ENCODE assay signal across 9 mouse cellular contexts in genomic region chr1:191364477-191364876, GRCm38 (mm10). TPM values are rescaled to one million over a fixed set of nuclear protein-coding genes. Genes with fewer than 3 reads are reported as not detected.
DNase-seq lines count a peak whose midpoint lies in the region; ATAC-seq and TF ChIP-seq lines count a peak whose summit lies in the region.
"Had no signal": no experiment of that assay in that cellular context is flagged by ENCODE, and none has a peak within 500 bp of the region (broad histone marks: within the 10 kb centered on the region; RNA-seq: fewer than 3 reads in every experiment).

No protein-coding gene starts in this region.

- no peak overlapping the region for H3K4me2 ChIP-seq in hindbrain, embryonic 16.5 days (ENCODE audit: low read length)
- H3K4me2 ChIP-seq: hindbrain, embryonic 15.5 days had no signal

- no peak overlapping the region for H3K9ac ChIP-seq in liver, adult 2 months (ENCODE audit: low read depth, low read length)
- H3K9ac ChIP-seq in hindbrain, embryonic 16.5 days (ENCODE audit: low read depth, low read length), result no peak overlapping the region
- H3K9ac ChIP-seq: hindbrain, embryonic 15.5 days had no signal

- H3K27me3 ChIP-seq in liver, adult 2 months (ENCODE audit: control insufficient read depth, insufficient read depth, low read length), result no peaks in the 10 kb centered on the region
- H3K27me3 ChIP-seq in splenic B cell, adult 2 months (ENCODE audit: control insufficient read depth, insufficient read depth, low read length, poor library complexity, severe bottlenecking), result no peaks in the 10 kb centered on the region
- H3K27me3 ChIP-seq in hindbrain, embryonic 16.5 days (replicated peaks; ENCODE audit: control insufficient read depth, insufficient read depth, low read length), result no peaks in the 10 kb centered on the region
- H3K27me3 ChIP-seq: hindbrain, embryonic 15.5 days had no signal

- TF ChIP-seq POLR2A in liver, adult 2 months (IDR thresholded peaks at IDR 0.05; ENCODE audit: extremely low read depth, insufficient read depth, low read length), result no peak

- peaks cover 21% of the 10 kb centered on the region; the same call in 1 of the 2 replicates for H3K79me2 ChIP-seq in liver, adult 2 months (ENCODE audit: control insufficient read depth, insufficient read depth, low read length)

- H3K27ac ChIP-seq in liver, adult 2 months (replicated peaks; ENCODE audit: insufficient read depth, low read depth, low read length), result no peak overlapping the region
- no peak overlapping the region for H3K27ac ChIP-seq in hindbrain, embryonic 16.5 days (ENCODE audit: low read depth, low read length)
- H3K27ac ChIP-seq: hindbrain, embryonic 15.5 days had no signal

- H3K9me3 ChIP-seq in hindbrain, embryonic 16.5 days (ENCODE audit: control insufficient read depth, low read length), result no peaks in the 10 kb centered on the region
- H3K9me3 ChIP-seq: hindbrain, embryonic 15.5 days had no signal

- 67% methylated on average over 4 of the region's 4 CpGs for WGBS in liver, adult 2 months
- WGBS in hindbrain, embryonic 16.5 days, result 72% methylated on average over 4 of the region's 4 CpGs

- no peak overlapping the region for H3K4me3 ChIP-seq in liver, adult 2 months (ENCODE audit: insufficient read depth, low read depth, low read length)
- H3K4me3 ChIP-seq in hindbrain, embryonic 16.5 days (ENCODE audit: low read length), result no peak overlapping the region
- H3K4me3 ChIP-seq: hindbrain, embryonic 15.5 days had no signal

- peak; percentile 49 to 67; a peak in 2 of 4 replicates for ATAC-seq in hematopoietic stem cell, adult 5-6 weeks (replicated peaks in 1 of 2; ENCODE audit: insufficient read depth in 1 of 2, low FRiP score in 2 of 2, low TSS enrichment in 1 of 2, low read depth in 1 of 2, poor library complexity in 2 of 2, severe bottlenecking in 2 of 2)
- no peak for ATAC-seq in hindbrain, embryonic 16.5 days

- DNase-seq in adrenal gland, postnatal 14 days, result peak; percentile 41
- DNase-seq in adrenal gland, adult 8-10 months, result no peak
- peak; percentile 52 for DNase-seq in liver, adult 2 months (ENCODE audit: extremely low read depth, low read depth, low spot score)
- DNase-seq in liver, result no peak
- DNase-seq in splenic B cell, adult 2 months (ENCODE audit: low read depth, low spot score), result peak; percentile 83
- DNase-seq in cerebellum, postnatal 4 days (ENCODE audit: low spot score in 2 of 2), result no peak

- H3K4me1 ChIP-seq in liver, adult 2 months (ENCODE audit: control insufficient read depth, insufficient read depth, low read length), result peaks cover 9% of the 10 kb centered on the region; the same call in 1 of the 2 replicates
- no peaks in the 10 kb centered on the region for H3K4me1 ChIP-seq in hindbrain, embryonic 16.5 days (ENCODE audit: control insufficient read depth, insufficient read depth, low read depth, low read length)
- H3K4me1 ChIP-seq: hindbrain, embryonic 15.5 days had no signal

- peaks cover 49% of the 10 kb centered on the region for H3K36me3 ChIP-seq in liver, adult 2 months (ENCODE audit: control insufficient read depth, insufficient read depth, low read length)
- peaks cover 8% of the 10 kb centered on the region for H3K36me3 ChIP-seq in splenic B cell, adult 2 months (ENCODE audit: control insufficient read depth, insufficient read depth, low read length, poor library complexity, severe bottlenecking)
- H3K36me3 ChIP-seq in hindbrain, embryonic 16.5 days (ENCODE audit: control insufficient read depth, insufficient read depth, low read length), result no peaks in the 10 kb centered on the region
- H3K36me3 ChIP-seq: hindbrain, embryonic 15.5 days had no signal

- peak; percentile 32; the same call in 1 of the 2 replicates for TF ChIP-seq CTCF in liver, adult 2 months (IDR thresholded peaks at IDR 0.05; ENCODE audit: low read depth, low read length)

RNA-seq across cellular contexts. Expression of gene Ppp2r5a, which starts 38.6 kb away (rescaled TPM):
- total RNA-seq in adrenal gland, postnatal 14 days (2021), result 193 and 243 TPM in 2 replicates
- total RNA-seq in adrenal gland, adult 8-10 months (2022), result 100 to 1,000 TPM in 3 of 4 experiments, 10 to 100 TPM in 1; 91.2 to 155 (median 133) TPM
- total RNA-seq in liver, adult 2 months (2014; rRNA removed), result 149 and 170 TPM in 2 replicates
- polyA plus RNA-seq in liver, adult 2 months (2012; rRNA removed), result 75.3 and 80.3 TPM in 2 replicates
- total RNA-seq in hematopoietic stem cell, adult 5-6 weeks (2017), result 135 and 180 TPM in 2 replicates
- polyA plus RNA-seq in hindbrain, embryonic 16.5 days (2015; fragmentation: Nextera tagmentation; extraction: Ambion mirVana), result 6.3 and 6.7 TPM in 2 replicates

RNA-seq across cellular contexts. Expression of gene Tmem206, which starts 38.8 kb away (rescaled TPM):
- total RNA-seq in adrenal gland, postnatal 14 days (2021), result 6.2 and 6.8 TPM in 2 replicates
- 1 to 10 TPM; 6.0 to 9.2 (median 8.4) TPM for total RNA-seq in adrenal gland, adult 8-10 months (2022)
- total RNA-seq in liver, adult 2 months (2014; rRNA removed), result 1.0 and 1.9 TPM in 2 replicates
- polyA plus RNA-seq in liver, adult 2 months (2012; rRNA removed), result 1.4 and 1.5 TPM in 2 replicates
- 27.1 and 37.1 TPM in 2 replicates for total RNA-seq in hematopoietic stem cell, adult 5-6 weeks (2017)
- 33.1 and 35.1 TPM in 2 replicates for polyA plus RNA-seq in hindbrain, embryonic 16.5 days (2015; fragmentation: Nextera tagmentation; extraction: Ambion mirVana)

RNA-seq across cellular contexts. Expression of gene Nenf, which starts 46.5 kb away (rescaled TPM):
- 89.6 and 91.5 TPM in 2 replicates for total RNA-seq in adrenal gland, postnatal 14 days (2021)
- 100 to 1,000 TPM in 2 of 4 experiments, 10 to 100 TPM in 2; 82.9 to 112 (median 103) TPM for total RNA-seq in adrenal gland, adult 8-10 months (2022)
- total RNA-seq in liver, adult 2 months (2014; rRNA removed), result 21.0 and 24.3 TPM in 2 replicates
- 22.2 and 31.5 TPM in 2 replicates for polyA plus RNA-seq in liver, adult 2 months (2012; rRNA removed)
- total RNA-seq in hematopoietic stem cell, adult 5-6 weeks (2017), result 7.4 and 13.3 TPM in 2 replicates
- polyA plus RNA-seq in hindbrain, embryonic 16.5 days (2015; fragmentation: Nextera tagmentation; extraction: Ambion mirVana), result 141 and 149 TPM in 2 replicates

Comparison
In these comparisons a context has a peak if more than half of its experiments do, and no peak if none do; other contexts are left out.
1. DNase-seq: peak in adrenal gland, postnatal 14 days (single experiment), liver, adult 2 months (single experiment) and splenic B cell, adult 2 months (single experiment); none in adrenal gland, adult 8-10 months (single experiment), liver (single experiment) and cerebellum, postnatal 4 days (0 of 2).